Comparison of ENCODE assay signal across 18 mouse cellular contexts in the genomic region with DNA sequence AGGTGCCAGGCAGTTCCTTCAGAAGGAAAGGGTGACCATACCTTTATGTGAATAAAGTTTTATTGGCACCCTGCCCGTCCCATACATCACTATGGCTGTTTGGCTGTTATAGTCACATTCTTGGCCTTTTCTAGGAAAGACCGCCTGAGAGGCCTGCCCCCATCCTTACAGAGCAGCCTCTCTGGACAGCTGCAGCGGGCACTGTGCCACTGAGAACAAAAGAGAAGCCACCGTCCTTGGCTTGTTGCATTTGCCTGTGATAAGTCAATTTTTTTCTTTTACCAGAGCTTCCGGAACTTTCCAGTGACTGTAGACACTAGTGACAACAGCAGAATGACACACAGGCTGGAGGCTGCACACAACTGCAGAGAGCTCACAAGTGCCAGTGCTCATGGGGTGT. TPM values are rescaled to one million over a fixed set of nuclear protein-coding genes. Genes with fewer than 3 reads are reported as not detected.
DNase-seq lines count a peak whose midpoint lies in the region; ATAC-seq and TF ChIP-seq lines count a peak whose summit lies in the region.
"Had no signal": no experiment of that assay in that cellular context is flagged by ENCODE, and none has a peak within 500 bp of the region (broad histone marks: within the 10 kb centered on the region; RNA-seq: fewer than 3 reads in every experiment).

No protein-coding gene starts in this region.

- no peak for TF ChIP-seq EP300 in heart, adult 2 months (IDR thresholded peaks at IDR 0.05; ENCODE audit: insufficient read depth, low read depth, low read length)

- H3K9me3 ChIP-seq in heart, embryonic 16.5 days (replicated peaks; ENCODE audit: control insufficient read depth, low read length), result no peaks in the 10 kb centered on the region
- H3K9me3 ChIP-seq in midbrain, postnatal 0 days (ENCODE audit: low read length), result no peaks in the 10 kb centered on the region
- no peaks in the 10 kb centered on the region for H3K9me3 ChIP-seq in midbrain, embryonic 11.5 days (ENCODE audit: control insufficient read depth, low read length)
- H3K9me3 ChIP-seq: embryonic facial prominence, embryonic 10.5 days; forebrain, embryonic 15.5 days; kidney, embryonic 15.5 days; midbrain, embryonic 12.5 days had no signal

- intact Hi-C loops in heart, adult 2 months (cut with DNase I), result loop anchor here (5.0 to 10.0 kb wide), 2 partner anchors 132 to 530 kb away; partner anchors contain the start of gene Mllt1

- DNase-seq in heart, adult 2 months, result no peak
- DNase-seq in midbrain, postnatal 0 days (ENCODE audit: low spot score), result peak; percentile 52
- no peak for DNase-seq in midbrain, embryonic 11.5 days (ENCODE audit: low spot score, missing footprints)
- DNase-seq in adrenal gland, postnatal 25 days, result peak; percentile 68
- peak; percentile 84 for DNase-seq in testis, postnatal 10 days (ENCODE audit: low spot score)
- DNase-seq in layer of hippocampus, postnatal 36 days, result no peak
- DNase-seq: cerebellum, adult 11-12 months; heart, postnatal 14 days; liver; liver, postnatal 0 days; lung, postnatal 36 days; retina, postnatal 1 day; thymus, adult 18-20 months had no signal

- H3K27ac ChIP-seq in heart, embryonic 16.5 days (ENCODE audit: low read length), result no peak overlapping the region
- no peak overlapping the region for H3K27ac ChIP-seq in heart, adult 2 months
- H3K27ac ChIP-seq in midbrain, postnatal 0 days (ENCODE audit: low read depth, low read length), result no peak overlapping the region
- H3K27ac ChIP-seq in midbrain, embryonic 11.5 days (ENCODE audit: low read depth, low read length), result no peak overlapping the region
- H3K27ac ChIP-seq: embryonic facial prominence, embryonic 10.5 days; forebrain, embryonic 15.5 days; kidney, embryonic 15.5 days; midbrain, embryonic 12.5 days had no signal

- H3K4me2 ChIP-seq in heart, embryonic 16.5 days (ENCODE audit: low read depth, low read length), result no peak overlapping the region
- H3K4me2 ChIP-seq in midbrain, postnatal 0 days (ENCODE audit: low read depth, low read length, poor library complexity, severe bottlenecking), result no peak overlapping the region
- H3K4me2 ChIP-seq in midbrain, embryonic 11.5 days, result no peak overlapping the region
- H3K4me2 ChIP-seq: forebrain, embryonic 15.5 days; kidney, embryonic 15.5 days; midbrain, embryonic 12.5 days had no signal

- whole genome bisulfite sequencing in heart, embryonic 16.5 days, result 67% methylated on average over 5 of the region's 5 CpGs
- WGBS in heart, adult 2 months, result 64% methylated on average over 5 of the region's 5 CpGs
- 70% methylated on average over 5 of the region's 5 CpGs for WGBS in midbrain, postnatal 0 days
- WGBS in midbrain, embryonic 11.5 days, result 86% methylated on average over 5 of the region's 5 CpGs

- no peak for TF ChIP-seq POLR2A in heart, adult 2 months (IDR thresholded peaks at IDR 0.05; ENCODE audit: insufficient read depth, low read depth, low read length)

- H3K4me3 ChIP-seq in heart, embryonic 16.5 days (ENCODE audit: low read length), result no peak overlapping the region
- no peak overlapping the region for H3K4me3 ChIP-seq in heart, adult 2 months
- no peak overlapping the region for H3K4me3 ChIP-seq in midbrain, postnatal 0 days (ENCODE audit: low read depth, low read length)
- H3K4me3 ChIP-seq in midbrain, embryonic 11.5 days (ENCODE audit: low read depth, low read length), result no peak overlapping the region
- H3K4me3 ChIP-seq: embryonic facial prominence, embryonic 10.5 days; forebrain, embryonic 15.5 days; kidney, embryonic 15.5 days; midbrain, embryonic 12.5 days had no signal

- H3K27me3 ChIP-seq in heart, embryonic 16.5 days (ENCODE audit: control insufficient read depth, insufficient read depth, low read length), result no peaks in the 10 kb centered on the region
- H3K27me3 ChIP-seq in heart, adult 2 months (ENCODE audit: control insufficient read depth, insufficient read depth, low read length), result no peaks in the 10 kb centered on the region
- no peaks in the 10 kb centered on the region for H3K27me3 ChIP-seq in midbrain, postnatal 0 days (ENCODE audit: insufficient read depth, low read length)
- peaks cover 5% of the 10 kb centered on the region; the same call in 1 of the 2 replicates for H3K27me3 ChIP-seq in midbrain, embryonic 11.5 days (ENCODE audit: control insufficient read depth, insufficient read depth, low read length)
- H3K27me3 ChIP-seq: forebrain, embryonic 15.5 days; kidney, embryonic 15.5 days had no signal

- no peaks in the 10 kb centered on the region; the same call in 1 of the 2 replicates for H3K79me2 ChIP-seq in heart, adult 2 months (replicated peaks; ENCODE audit: control insufficient read depth, insufficient read depth, low read length)

- TF ChIP-seq CTCF in heart, adult 2 months (IDR thresholded peaks at IDR 0.05), result no peak
- TF ChIP-seq CTCF in midbrain, postnatal 0 days (IDR thresholded peaks at IDR 0.05), result no peak

- H3K36me3 ChIP-seq in heart, embryonic 16.5 days (ENCODE audit: control insufficient read depth, insufficient read depth), result 0 out of 2 replicates have a peak, but pooled peaks cover 3% of the 10 kb centered on the region
- H3K36me3 ChIP-seq in heart, adult 2 months (ENCODE audit: control insufficient read depth, insufficient read depth, low read length), result no peaks in the 10 kb centered on the region
- no peaks in the 10 kb centered on the region for H3K36me3 ChIP-seq in midbrain, postnatal 0 days (ENCODE audit: insufficient read depth, low read length)
- no peaks in the 10 kb centered on the region for H3K36me3 ChIP-seq in midbrain, embryonic 11.5 days (ENCODE audit: control insufficient read depth, insufficient read depth, low read length)
- H3K36me3 ChIP-seq: forebrain, embryonic 15.5 days had no signal

- peaks cover 7% of the 10 kb centered on the region for H3K4me1 ChIP-seq in heart, embryonic 16.5 days (ENCODE audit: control insufficient read depth, insufficient read depth, low read length)
- peaks cover 3% of the 10 kb centered on the region for H3K4me1 ChIP-seq in heart, adult 2 months (ENCODE audit: control insufficient read depth, insufficient read depth, low read length)
- 0 out of 2 replicates have a peak, but pooled peaks cover under 1% of the 10 kb centered on the region for H3K4me1 ChIP-seq in midbrain, postnatal 0 days (ENCODE audit: insufficient read depth, low read length)
- peaks cover 4% of the 10 kb centered on the region for H3K4me1 ChIP-seq in midbrain, embryonic 11.5 days (ENCODE audit: control insufficient read depth, insufficient read depth, low read length)

- peak overlapping the region; percentile 14; the same call in 1 of the 2 replicates for H3K9ac ChIP-seq in heart, embryonic 16.5 days (ENCODE audit: low read length)
- no peak overlapping the region for H3K9ac ChIP-seq in heart, adult 2 months (ENCODE audit: low read depth, low read length)
- H3K9ac ChIP-seq in midbrain, postnatal 0 days (replicated peaks; ENCODE audit: low read length, poor library complexity, severe bottlenecking), result no peak overlapping the region
- no peak overlapping the region for H3K9ac ChIP-seq in midbrain, embryonic 11.5 days (ENCODE audit: low read length)
- H3K9ac ChIP-seq: forebrain, embryonic 15.5 days; kidney, embryonic 15.5 days; liver, postnatal 0 days; midbrain, embryonic 12.5 days had no signal

- no peak for ATAC-seq in heart, embryonic 16.5 days (replicated peaks; ENCODE audit: extremely low read depth, insufficient read depth, low FRiP score)
- ATAC-seq in midbrain, postnatal 0 days (ENCODE audit: low FRiP score), result no peak
- ATAC-seq in midbrain, embryonic 11.5 days (ENCODE audit: low FRiP score), result no peak
- ATAC-seq: forebrain, embryonic 15.5 days; liver, postnatal 0 days had no signal

RNA-seq across cellular contexts. Expression of gene Rfx2, which starts 25.9 kb away (rescaled TPM):
- polyA plus RNA-seq in heart, embryonic 16.5 days (2015; fragmentation: Nextera tagmentation; extraction: Ambion mirVana), result 6.2 and 6.8 TPM in 2 replicates
- 1 to 10 TPM; 2.8 to 3.0 TPM for total RNA-seq in heart, adult 2 months (2021)
- polyA plus RNA-seq in heart, adult 2 months (2012; rRNA removed), result 5.1 and 6.0 TPM in 2 replicates
- total RNA-seq in midbrain, postnatal 0 days (2014; rRNA removed), result 5.1 and 5.7 TPM in 2 replicates
- polyA plus RNA-seq in midbrain, postnatal 0 days (2015; fragmentation: Nextera tagmentation; extraction: Ambion mirVana), result 2.3 and 3.0 TPM in 2 replicates
- polyA plus RNA-seq in midbrain, embryonic 11.5 days (2014; fragmentation: Nextera tagmentation; extraction: Ambion mirVana), result 4.6 and 4.8 TPM in 2 replicates
- total RNA-seq in adrenal gland, postnatal 25 days (2021), result 6.9 and 11.1 TPM in 2 replicates
- 1 to 10 TPM; 5.0 TPM for total RNA-seq in layer of hippocampus, postnatal 36 days (2021)

RNA-seq across cellular contexts. Expression of gene Prr22, which starts 34.9 kb away (rescaled TPM):
- polyA plus RNA-seq in heart, embryonic 16.5 days (2015; fragmentation: Nextera tagmentation; extraction: Ambion mirVana), result 0.59 and 1.2 TPM in 2 replicates
- total RNA-seq in heart, adult 2 months (2021), result under 1 TPM; 0.11 to 0.29 TPM
- polyA plus RNA-seq in heart, adult 2 months (2012; rRNA removed), result 1.2 and 2.0 TPM in 2 replicates
- 0.44 and 1.3 TPM in 2 replicates for total RNA-seq in midbrain, postnatal 0 days (2014; rRNA removed)
- polyA plus RNA-seq in midbrain, postnatal 0 days (2015; fragmentation: Nextera tagmentation; extraction: Ambion mirVana), result 0.61 and 1.1 TPM in 2 replicates
- polyA plus RNA-seq in midbrain, embryonic 11.5 days (2014; fragmentation: Nextera tagmentation; extraction: Ambion mirVana), result 0.54 and 1.0 TPM in 2 replicates
- 0.79 and 1.5 TPM in 2 replicates for total RNA-seq in adrenal gland, postnatal 25 days (2021)
- total RNA-seq in layer of hippocampus, postnatal 36 days (2021), result 1 to 10 TPM; 1.4 to 1.5 TPM

RNA-seq across cellular contexts. Expression of gene Dus3l, which starts 40.4 kb away (rescaled TPM):
- 31.7 and 34.9 TPM in 2 replicates for polyA plus RNA-seq in heart, embryonic 16.5 days (2015; fragmentation: Nextera tagmentation; extraction: Ambion mirVana)
- total RNA-seq in heart, adult 2 months (2021), result 10 to 100 TPM; 17.7 to 19.4 TPM
- polyA plus RNA-seq in heart, adult 2 months (2012; rRNA removed), result 36.2 and 38.7 TPM in 2 replicates
- 91.0 and 93.8 TPM in 2 replicates for total RNA-seq in midbrain, postnatal 0 days (2014; rRNA removed)
- polyA plus RNA-seq in midbrain, postnatal 0 days (2015; fragmentation: Nextera tagmentation; extraction: Ambion mirVana), result 103 and 114 TPM in 2 replicates
- polyA plus RNA-seq in midbrain, embryonic 11.5 days (2014; fragmentation: Nextera tagmentation; extraction: Ambion mirVana), result 31.5 and 34.6 TPM in 2 replicates
- total RNA-seq in adrenal gland, postnatal 25 days (2021), result 41.9 and 47.4 TPM in 2 replicates
- total RNA-seq in layer of hippocampus, postnatal 36 days (2021), result 10 to 100 TPM; 68.6 to 71.1 TPM

RNA-seq across cellular contexts. Expression of gene Nrtn, which starts 47.6 kb away (rescaled TPM):
- polyA plus RNA-seq in heart, embryonic 16.5 days (2015; fragmentation: Nextera tagmentation; extraction: Ambion mirVana), result 21.2 and 23.9 TPM in 2 replicates
- total RNA-seq in heart, adult 2 months (2021), result 10 to 100 TPM; 24.4 to 26.8 TPM
- 26.2 and 49.3 TPM in 2 replicates for polyA plus RNA-seq in heart, adult 2 months (2012; rRNA removed)
- 12.5 and 13.4 TPM in 2 replicates for total RNA-seq in midbrain, postnatal 0 days (2014; rRNA removed)
- polyA plus RNA-seq in midbrain, postnatal 0 days (2015; fragmentation: Nextera tagmentation; extraction: Ambion mirVana), result 7.4 and 8.0 TPM in 2 replicates
- 7.4 and 9.1 TPM in 2 replicates for polyA plus RNA-seq in midbrain, embryonic 11.5 days (2014; fragmentation: Nextera tagmentation; extraction: Ambion mirVana)
- 3.8 and 5.3 TPM in 2 replicates for total RNA-seq in adrenal gland, postnatal 25 days (2021)
- total RNA-seq in layer of hippocampus, postnatal 36 days (2021), result 1 to 10 TPM; 2.8 to 3.9 TPM

Comparison
In these comparisons a context has a peak if more than half of its experiments do, and no peak if none do; other contexts are left out.
1. DNase-seq: peak in midbrain, postnatal 0 days (single experiment), adrenal gland, postnatal 25 days (single experiment) and testis, postnatal 10 days (single experiment); none in heart, adult 2 months (0 of 2), midbrain, embryonic 11.5 days (single experiment) and layer of hippocampus, postnatal 36 days (0 of 2).